Mouse (Mus musculus) ES-E14 (cell line): ENCODE measurements around the gene Gpm6a.

Experiments
- CHD2 ChIP-seq: IDR thresholded peaks from 2 replicates; pipeline ENCODE4 v1.6.1; 2014; ENCODE audit warnings: mild to moderate bottlenecking, low read depth, low read length, inconsistent platforms
- HCFC1 ChIP-seq: IDR thresholded peaks from 2 replicates; pipeline ENCODE4 v1.6.1; 2012; ENCODE audit warnings: low read length, inconsistent platforms, borderline replicate concordance; ENCODE audit not compliant: insufficient read depth
- MAFK ChIP-seq: IDR thresholded peaks from 2 replicates; pipeline ENCODE4 v1.6.1; 2014; ENCODE audit warnings: mild to moderate bottlenecking, low read depth, low read length, inconsistent platforms; ENCODE audit not compliant: insufficient read depth
- ZC3H11A ChIP-seq: IDR thresholded peaks from 2 replicates; pipeline ENCODE4 v1.6.1; 2012; ENCODE audit warnings: low read depth, mild to moderate bottlenecking, inconsistent platforms, low read length, borderline replicate concordance
- ZNF384 ChIP-seq: IDR thresholded peaks from 2 replicates; pipeline ENCODE4 v1.6.1; 2012; ENCODE audit warnings: low read depth, low read length, inconsistent platforms

GRCm38 (mm10) chr8:55048396-55048795 lies 93.8 kb downstream of the Gpm6a start:
- TF ChIP-seq CHD2 (no peak), ZC3H11A (no peak), MAFK (no peak), ZNF384 (no peak), HCFC1 (no peak)
